Mouse (Mus musculus): ENCODE results near the gene Wdr66.

Wdr66 gene

DNA sequence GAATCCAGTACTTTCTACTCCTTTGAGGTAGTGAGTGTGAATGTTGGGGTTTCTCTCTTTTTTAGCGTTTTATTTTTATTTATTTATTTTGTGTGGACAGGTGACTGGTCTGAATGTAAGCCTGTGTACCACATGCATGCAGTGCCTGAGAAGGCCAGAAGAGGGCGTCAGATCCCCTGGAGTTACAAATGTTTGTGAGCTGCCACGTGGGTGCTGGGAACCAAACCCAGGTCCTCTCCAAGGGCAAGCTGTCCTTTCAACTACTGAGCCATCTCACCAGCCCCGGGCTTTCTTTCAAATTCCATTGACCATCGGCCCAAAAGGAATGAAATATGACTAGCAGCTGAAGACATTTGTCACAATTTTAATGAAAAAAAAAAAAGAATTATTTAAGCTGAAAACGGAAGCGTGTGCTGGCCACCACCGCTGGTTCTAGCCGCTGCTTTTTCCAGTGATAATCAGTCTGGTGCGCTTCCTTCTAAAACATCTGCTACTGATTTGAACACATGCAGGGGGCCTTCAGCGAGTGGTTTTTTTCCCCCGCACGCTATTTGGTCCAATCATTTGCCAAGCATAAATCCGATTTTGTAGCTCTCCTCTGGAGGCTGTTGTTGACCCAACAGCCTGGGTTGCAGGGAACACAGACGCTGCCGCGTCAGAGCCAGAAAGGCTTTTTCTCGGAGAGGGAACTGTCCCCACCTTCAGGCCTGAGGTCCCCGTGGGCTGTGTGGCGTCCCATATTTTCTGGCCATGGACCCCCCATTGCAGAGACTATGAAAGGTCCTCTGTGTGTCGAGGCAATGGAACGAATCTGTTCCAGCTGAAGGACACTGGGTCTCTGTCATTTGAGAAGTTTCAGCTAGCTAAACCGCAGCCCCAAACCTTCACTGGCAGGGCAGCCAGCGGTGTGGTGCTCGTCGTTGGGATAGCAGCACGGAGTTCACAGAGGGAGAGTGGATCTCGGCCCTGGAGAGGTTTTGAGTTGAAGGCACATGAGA is 16.9 kb downstream of the Wdr66 start:
- intact Hi-C loops (cut with DNase I), result no loop called here

DNA sequence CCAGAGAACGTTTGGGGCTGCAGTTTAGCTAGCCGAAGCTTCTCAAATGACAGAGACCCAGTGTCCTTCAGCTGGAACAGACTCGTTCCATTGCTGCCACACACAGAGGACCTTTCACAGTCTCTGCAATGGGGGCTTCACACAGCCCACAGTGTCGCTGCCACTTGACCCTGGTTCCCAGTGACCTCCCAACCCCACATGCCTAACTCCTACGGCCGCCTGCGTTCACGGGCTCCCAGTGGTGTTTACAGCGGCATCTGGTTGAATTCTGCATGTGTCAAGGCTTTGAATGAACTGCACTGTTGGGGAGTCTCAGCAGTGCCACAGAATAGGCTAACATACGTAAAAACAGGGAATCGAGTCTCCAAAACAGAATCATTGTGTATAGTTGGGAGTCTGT is 19.0 kb downstream of the Wdr66 start:
- intact Hi-C loops (cut with DNase I), result no loop called here

DNA sequence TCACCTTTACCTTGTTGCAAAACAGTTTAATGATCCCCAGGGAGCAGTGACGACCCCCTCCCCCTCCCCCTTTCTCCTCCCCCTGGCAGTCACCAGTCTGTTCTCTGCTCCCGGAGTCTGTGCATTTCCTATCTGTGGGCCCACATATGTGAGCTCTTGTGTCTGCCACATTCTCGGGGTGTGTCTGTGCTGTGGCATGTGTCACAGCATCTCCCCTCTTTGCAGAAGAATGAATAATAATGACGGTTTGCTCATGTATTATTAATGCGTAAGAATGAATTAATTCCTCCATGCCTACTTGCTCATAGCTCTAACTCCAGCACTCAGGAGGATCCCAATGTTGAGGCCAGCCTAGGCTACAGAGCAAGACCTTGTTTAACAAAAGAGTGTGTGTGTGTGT is 21.0 kb downstream of the Wdr66 start:
- intact Hi-C loops (cut with DNase I), result no loop called here

DNA sequence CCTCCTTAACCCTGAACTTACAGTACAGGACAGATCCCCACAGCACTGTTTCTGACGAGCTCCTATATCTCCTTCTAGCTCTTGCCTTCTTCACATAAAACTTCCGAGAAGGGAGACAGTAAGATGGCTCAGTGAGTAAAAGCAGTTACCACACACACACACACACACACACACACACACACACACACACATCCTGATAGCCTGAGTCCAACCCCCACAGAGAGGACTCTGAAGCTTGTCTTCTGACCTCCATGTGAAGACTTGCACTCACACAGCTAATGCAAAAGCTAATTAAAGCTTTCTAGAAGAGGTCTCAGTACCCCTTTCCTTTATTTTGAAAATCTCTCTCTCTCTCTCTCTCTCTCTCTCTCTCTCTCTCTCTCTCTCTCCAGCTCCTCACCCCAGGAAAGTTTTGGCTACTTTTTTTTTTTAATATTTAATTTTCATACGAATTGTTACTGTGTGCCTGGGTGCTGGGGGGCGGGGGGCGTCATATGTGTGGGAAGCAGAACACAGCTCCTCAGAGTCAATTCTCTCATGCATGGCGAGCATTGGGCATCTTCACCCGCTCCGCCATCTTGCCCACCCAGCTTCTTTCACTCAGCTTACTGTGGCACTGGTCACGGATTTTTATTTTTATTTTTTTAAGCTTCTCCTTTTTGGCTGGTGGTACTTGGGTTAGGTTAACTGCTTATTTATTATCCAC is 24.9 kb downstream of the Wdr66 start:
- intact Hi-C loops (cut with DNase I), result no loop called here

DNA sequence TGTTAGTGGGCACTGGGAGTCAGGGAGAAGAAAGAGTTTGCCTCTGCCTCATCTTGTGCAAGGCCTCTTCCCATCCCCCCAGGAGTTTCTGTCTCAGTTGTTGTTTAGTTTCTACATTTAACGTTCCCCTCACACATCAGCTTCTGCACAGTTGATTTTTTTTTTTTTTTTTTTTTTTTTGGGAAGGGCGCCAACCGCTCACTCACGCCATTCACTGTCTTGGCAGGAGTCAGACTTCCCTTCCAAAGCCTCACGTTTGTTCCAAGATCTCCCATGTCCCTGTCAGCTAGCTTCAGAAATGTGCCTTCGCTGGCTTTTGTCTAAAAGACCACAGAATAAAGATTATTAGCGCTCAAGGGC is 25.4 kb downstream of the Wdr66 start:
- intact Hi-C loops (cut with DNase I), result no loop called here

DNA sequence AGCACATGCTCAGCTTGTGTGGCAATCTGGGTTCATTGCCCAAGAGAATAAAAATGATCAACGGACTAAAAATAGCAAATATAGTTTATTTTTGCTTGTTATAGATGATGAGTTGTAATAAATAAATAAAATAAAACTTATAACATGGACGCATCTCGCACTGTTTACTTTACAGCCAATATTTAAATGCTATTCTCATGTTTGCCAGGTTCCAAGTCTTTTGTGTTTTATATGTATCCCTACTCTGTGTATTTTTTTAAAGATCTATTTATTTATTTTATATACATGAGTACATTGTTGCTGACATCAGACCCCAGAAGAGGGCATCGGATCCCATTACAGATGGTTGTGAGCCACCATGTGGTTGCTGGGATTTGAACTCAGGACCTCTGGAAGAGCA is 25.8 kb downstream of the Wdr66 start:
- intact Hi-C loops (cut with DNase I), result no loop called here

DNA sequence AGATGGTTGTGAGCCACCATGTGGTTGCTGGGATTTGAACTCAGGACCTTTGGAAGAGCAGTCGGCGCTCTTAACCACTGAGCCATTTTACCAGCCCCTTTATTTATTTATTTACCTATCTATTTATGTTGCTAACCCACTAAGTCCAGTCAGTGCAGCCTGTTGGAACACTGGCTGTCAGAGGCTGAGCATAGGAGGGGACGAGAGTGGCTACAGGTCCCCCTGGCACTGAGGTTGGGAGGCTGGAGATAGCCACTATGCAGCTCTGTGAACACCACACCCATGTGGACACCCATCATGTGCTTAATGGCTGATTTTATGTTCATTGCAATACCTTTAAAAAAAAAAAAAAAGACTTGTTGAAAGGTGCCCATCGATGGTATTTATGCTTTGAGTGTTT is 27.3 kb downstream of the Wdr66 start:
- intact Hi-C loops (cut with DNase I), result no loop called here

DNA sequence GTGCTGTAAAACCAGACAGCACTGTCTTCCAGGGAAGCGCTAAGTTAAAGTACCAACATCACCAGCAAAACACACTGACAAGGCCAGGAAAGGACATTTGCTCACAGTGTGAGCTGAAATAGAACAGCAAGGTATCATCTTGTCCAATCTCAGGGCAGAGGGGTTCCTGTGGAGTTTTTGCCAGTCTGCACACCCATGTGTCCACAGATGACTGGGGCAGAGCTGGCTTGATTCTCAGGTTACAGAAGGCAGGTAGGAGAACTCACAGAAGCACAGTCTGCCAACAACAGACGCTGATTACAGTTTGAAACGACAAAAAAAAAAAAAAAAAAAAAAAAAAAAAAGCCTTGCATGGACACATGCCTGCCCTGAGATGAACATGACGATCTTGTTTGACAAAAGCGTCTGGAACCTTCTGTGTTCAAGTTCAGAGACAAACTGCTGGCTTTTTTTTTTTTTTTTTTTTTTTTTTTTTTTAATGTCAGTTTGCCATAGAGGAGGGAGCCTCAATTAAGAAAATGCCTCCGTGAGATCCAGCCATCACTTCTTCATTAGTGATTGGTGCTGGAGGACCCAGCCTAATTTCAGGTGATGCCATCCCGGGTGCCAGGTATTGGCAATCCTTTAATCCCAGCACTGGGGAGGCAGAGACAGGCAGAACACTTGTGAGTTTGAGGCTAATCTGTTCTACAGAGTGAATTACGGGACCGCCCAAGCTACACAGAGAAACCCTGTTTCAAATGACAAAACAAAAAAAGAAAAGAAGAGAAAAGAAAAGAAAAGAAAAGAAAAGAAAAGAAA is 29.6 kb downstream of the Wdr66 start:
- intact Hi-C loops (cut with DNase I), result no loop called here

DNA sequence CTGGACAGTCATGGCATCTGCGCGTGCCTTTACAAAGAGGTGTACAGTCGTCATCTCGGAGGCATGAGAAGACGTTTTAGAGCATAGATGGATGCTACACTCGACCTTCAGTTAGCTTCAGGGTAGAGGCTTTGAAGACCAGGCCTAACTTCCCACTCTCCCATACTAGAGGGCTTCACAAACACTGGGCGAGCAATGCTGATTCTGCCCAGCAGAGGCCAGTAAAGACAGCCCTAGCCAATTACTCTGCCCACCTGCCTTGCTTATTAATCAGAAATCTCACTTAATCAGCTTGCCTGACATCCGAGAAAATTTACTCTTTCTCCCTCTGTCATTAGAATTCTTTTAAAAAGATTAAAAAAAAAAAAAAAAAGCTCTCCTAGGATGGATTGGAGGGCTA is 33.3 kb downstream of the Wdr66 start:
- intact Hi-C loops (cut with DNase I), result no loop called here

DNA sequence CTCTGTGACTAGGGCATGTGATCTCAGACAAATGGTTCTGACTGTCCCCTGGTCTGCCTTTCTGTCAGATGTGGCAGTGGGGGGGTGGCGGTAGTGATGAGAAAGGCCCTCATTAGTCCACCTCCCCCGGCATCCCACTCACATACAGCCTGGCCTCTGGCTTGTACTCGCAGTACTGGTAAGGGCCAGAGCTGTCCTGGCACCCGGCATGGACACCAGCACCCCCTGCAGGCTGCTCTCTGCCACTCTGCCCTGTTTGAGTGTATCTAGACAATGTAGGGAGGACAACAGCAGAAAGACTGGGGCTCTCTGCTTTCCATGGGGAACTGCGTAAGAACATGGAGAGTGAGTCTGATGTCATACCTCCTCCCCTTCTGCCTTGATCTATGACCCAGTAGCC is 36.2 kb downstream of the Wdr66 start:
- intact Hi-C loops (cut with DNase I), result no loop called here

DNA sequence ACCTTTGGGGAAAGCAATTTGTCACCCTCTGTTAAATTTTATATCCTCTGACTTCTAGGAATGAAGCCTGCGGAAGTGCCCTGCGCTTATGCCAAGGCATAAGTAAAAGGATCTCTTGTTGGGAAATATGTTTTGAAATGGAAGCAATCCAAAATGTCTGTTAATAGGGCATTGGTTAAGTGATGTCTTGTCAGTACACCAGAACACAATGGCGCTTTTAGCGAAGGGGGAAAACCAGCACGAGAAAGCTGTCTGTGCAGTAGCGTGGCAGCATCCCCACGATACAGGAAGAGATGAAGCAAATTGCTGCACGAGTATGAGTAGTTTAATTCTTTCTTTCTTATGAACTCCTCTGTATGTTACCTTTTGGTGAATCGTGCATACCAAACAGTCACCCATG is 42.8 kb downstream of the Wdr66 start:
- intact Hi-C loops (cut with DNase I), result no loop called here

DNA sequence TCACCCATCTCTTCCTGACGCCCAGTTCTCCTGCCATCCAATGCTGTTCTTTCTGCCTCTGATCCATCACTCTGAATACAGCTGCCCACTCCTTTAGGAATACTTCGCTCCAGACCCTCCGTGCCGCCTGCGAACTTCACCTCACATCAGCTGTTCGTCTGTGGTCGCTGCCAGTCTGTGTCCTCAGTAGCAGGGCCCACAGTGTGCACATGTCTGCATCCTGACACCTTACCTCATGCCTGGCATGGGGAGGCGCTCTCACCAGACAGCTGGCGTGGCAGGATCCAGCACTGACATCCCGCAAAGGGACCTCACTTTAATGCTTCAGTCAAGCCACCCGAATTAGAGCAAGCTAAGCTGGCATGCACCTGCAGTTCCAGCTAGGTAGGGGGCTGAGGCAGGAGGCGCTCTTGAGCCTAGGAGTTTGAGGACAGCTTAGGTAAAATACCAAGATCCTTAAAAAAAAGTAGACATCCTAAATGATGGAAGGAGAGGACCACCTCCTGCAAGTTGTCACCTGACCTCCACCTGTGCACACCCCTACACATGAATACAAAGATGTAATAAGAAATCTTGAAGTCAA is 44.4 kb downstream of the Wdr66 start:
- intact Hi-C loops (cut with DNase I), result no loop called here

DNA sequence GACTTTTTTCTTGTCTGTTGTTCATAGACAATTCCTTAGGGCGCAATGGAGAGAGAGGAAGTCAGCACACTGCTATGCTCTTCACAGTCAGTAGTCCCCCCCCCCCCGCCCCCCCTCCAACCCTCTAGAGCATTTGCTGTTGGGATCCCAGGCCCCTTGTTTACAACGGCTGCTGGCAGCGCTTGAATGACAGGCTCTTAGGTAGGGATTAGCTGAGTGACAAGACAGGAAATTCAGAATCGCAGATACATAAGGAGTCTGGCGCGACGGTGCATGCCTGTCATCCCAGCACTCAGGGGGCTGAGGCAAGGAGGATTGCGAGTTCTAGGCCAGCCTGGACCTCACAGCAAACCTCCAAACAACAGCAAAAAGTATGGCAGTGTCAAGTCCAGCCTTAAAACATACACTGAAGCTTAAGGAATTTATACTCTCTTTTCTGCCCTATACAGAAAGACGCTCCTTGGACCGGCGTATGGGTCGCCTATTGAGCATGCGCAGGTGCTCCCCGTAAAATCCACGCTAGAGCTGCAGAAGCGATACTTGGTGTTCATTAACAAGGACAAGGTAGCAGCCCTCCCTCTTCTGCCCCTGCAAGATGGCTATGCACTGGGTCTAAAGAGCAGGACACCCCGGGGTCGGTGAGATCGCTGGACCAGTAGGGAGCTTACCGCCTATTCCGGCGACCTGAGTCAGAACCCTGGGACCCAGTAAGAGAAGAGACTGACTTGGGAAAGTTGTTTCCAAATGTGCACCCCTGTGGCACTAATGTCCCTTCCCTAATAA is 45.3 kb downstream of the Wdr66 start:
- intact Hi-C loops (cut with DNase I), result no loop called here

DNA sequence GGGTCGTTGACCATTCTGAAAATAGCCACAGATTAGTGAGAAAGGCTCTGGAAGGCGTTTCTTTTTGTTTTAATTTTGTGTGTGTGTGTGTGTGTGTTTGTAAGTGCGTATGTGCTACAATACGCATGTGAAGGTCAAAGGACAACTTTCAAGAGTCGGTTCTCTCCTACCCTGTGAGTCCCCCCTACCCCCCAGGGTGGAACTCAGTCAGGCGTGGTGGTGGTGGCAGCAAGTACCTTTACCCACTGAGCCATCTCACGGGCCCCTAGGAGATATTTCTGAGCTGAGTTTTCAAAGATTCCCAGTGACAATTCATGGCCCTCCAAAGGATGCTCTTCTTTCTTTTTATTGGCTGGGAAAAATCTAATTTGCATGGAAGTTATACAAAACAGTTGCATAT is 45.9 kb downstream of the Wdr66 start:
- intact Hi-C loops (cut with DNase I), result no loop called here

DNA sequence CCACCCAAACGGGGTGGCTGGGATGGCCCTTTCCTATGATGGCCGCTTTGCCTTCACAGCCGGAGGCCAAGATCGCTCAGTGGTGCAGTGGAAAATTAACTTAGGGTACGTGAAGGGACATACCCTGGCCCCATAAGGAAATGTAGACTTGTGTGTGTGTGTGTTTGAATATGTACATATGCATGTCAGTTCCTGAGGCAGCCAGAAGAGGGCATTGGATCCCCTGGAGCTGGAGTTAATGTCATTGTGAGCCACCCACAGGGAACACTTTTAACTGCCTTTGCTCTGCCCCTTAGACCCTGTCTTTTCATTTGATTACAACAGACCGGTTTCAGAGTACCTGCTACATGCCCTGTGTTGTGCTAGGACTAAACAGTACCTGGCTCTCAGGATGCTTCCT is 46.6 kb downstream of the Wdr66 start:
- intact Hi-C loops (cut with DNase I), result no loop called here

DNA sequence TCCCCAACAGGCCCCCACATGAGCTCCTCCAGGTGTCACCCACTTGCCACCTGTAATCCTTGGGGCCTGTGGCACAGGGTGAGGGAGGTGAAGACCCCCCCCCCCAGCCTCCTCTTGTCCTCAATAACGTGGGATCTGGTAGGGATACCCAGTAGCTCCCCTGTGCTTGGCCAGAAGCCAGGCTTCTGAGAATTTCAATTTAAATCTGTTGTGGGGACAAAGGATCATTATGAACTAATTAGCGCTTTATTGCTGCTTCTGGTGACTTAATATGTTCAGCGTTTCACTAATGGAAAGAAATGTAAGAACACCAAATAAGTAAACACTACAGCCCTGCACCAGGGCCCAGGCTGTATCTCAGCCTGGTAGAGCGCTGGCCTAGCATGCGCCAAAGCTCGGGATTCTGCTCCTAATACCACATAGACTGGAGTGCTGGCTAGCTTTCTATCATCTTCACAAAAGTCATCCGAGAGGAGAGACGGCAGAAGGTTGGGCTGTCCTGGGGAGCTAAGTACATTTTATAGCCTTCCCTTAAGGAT is 48.7 kb downstream of the Wdr66 start:
- intact Hi-C loops (cut with DNase I), result no loop called here

DNA sequence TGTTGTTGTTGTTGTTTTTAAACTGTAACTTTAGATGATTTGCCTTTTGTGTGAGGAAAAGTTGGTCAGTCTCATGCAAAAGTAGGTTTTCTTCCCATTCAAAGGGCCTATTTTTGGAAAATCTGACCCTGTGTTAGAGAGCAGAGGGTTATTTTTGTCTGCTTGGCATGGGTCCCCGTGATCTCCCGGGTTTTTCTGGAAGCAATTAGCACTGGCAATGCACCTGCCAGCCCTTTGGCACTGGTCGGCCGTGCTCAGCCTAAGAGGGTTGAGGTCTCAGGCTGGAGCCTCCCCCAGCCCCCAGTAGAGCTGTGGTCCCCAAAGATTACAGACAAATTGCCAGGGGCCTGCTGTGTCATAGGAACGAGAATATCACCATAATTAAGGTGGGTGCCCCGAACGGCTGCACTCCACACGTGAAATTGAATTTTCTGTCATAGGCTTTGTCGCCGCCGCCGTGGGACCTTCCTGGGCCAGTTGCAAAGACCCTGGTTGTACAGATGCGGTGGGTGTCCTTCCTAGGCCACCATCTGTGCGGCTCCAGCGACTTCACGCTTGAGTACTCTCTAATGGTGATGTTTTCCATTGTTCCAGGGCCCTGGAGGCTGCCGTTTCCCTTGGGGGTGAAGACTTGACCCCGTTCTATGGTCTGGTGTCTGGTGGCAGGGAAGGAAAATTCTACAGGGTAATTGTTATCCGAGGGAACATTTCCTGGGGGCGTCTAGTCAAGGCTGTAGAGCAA is 50.0 kb downstream of the Wdr66 start:
- intact Hi-C loops (cut with DNase I), result no loop called here

DNA sequence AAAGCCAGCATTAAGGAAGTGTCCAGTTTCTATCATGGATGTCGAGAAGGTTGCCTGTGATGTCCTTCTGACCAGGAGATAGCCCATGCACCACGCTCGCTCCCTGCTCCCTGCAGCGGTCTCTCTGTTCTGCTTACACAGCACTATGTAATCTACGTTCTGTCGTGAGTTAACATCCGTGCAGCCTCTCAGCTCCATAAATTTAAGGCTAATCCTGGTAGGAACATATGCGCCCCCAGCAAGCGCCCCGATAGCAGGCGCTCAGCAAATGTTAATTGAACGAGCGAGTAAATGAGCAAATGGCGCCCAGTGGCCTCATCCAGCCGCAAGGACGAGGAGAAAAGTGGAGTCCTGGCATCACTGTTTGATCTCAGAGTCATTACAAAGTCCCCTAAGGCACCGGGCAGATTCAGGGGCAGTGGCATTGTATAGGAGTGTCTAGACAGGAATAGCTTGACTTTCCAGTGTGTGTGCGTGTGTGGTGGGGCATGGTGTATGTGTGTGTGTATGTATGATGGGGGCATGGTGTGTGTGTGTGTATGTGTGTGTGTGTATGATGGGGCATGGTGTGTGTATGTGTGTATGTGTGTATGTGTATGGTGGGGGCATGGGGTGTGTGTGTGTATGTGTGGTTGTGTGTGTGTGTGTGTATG is 55.9 kb downstream of the Wdr66 start:
- intact Hi-C loops (cut with DNase I), result no loop called here

DNA sequence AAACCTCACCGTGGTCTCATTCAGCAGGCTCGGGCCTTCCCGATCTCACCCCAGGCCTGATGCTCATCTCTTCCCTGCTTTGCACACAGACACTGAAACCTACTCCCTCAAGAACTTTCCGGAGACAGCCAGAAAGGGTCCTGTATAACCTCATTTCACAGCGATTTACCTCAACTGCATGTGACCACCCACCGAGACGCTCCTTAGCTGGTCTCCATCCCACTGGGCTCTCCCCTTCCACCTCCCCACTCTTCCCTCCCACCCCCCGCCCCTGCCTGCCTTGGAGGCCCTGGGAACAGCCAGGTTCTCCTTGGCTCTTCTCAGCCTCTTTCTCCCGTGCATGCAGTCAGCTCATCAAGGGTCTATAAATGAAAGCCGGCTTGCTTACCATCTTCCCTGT is 57.9 kb downstream of the Wdr66 start:
- intact Hi-C loops (cut with DNase I), result no loop called here
